Mouse (Mus musculus) stomach, postnatal 0 days (tissue): ENCODE data around the gene Fam129a.

Experiments
- CTCF ChIP-seq: IDR thresholded peaks from 2 replicates; pipeline ENCODE4 v1.5.1; 2016; ENCODE audit warnings: antibody characterized with exemption, low read depth, mild to moderate bottlenecking, moderate library complexity
- EP300 ChIP-seq: optimal IDR thresholded peaks from 2 replicates; pipeline ENCODE3; 2016; ENCODE audit warnings: antibody characterized with exemption

GRCm38 (mm10) chr1:151615625-151616024 is 44.6 kb downstream of the Fam129a start:
- TF ChIP-seq EP300: no peak
- no peak for TF ChIP-seq CTCF
